Mouse (Mus musculus): ENCODE measurements around the gene Gm17490. TPM values are rescaled to one million over a fixed set of nuclear protein-coding genes. Genes with fewer than 3 reads are reported as not detected.

Gm17490 gene
- total RNA-seq (2021) = not detected
- long read RNA-seq, experiment 1 = 0 reads
- long read RNA-seq, experiment 2 = 0 reads

GRCm38 (mm10) chr2:11625890-11626289 is at the start of gene Gm17490:
Gene Gm17490 (minus strand): TSS chr2:11626264.
- intact Hi-C loops (cut with DNase I) = no loop called here
- no peak for TF ChIP-seq CTCF (IDR thresholded peaks at IDR 0.05)
- H3K27ac ChIP-seq = no peak within 1 kb of the TSS
- no peak within 1 kb of the TSS for H3K4me3 ChIP-seq
- no peak for DNase-seq (ENCODE audit: extremely low spot score in 1 of 2, low spot score in 2 of 2)

GRCm38 (mm10) chr2:11672144-11672543 is 46.1 kb upstream of the Gm17490 start:
- intact Hi-C loops (cut with DNase I) = no loop called here
- no peak overlapping the region for H3K27ac ChIP-seq
- no peak overlapping the region for H3K4me3 ChIP-seq
- no peak for DNase-seq (ENCODE audit: extremely low spot score in 1 of 2, low spot score in 2 of 2)
- TF ChIP-seq CTCF (IDR thresholded peaks at IDR 0.05) = peak; percentile 38

- TF ChIP-seq CTCF (IDR thresholded peaks at IDR 0.05) = no peak
- Histone ChIP-seq H3K4me3 (no peak overlapping the region), H3K27ac (no peak overlapping the region)
- no peak for DNase-seq (ENCODE audit: extremely low spot score in 1 of 2, low spot score in 2 of 2)
- intact Hi-C loops (cut with DNase I) = loop anchor here (2.0 kb wide), 1 partner anchor 21 kb away; no protein-coding TSS in a partner anchor
Observed at GRCm38 (mm10) chr2:11665326-11665725, 39.3 kb upstream of the Gm17490 start.

- Histone ChIP-seq H3K4me3 (no peak overlapping the region), H3K27ac (no peak overlapping the region)
- no peak for TF ChIP-seq CTCF (IDR thresholded peaks at IDR 0.05)
- intact Hi-C loops (cut with DNase I) = loop anchor here (1.0 to 2.0 kb wide), 2 partner anchors 22 to 62 kb away; no protein-coding TSS in a partner anchor
- DNase-seq (ENCODE audit: extremely low spot score in 1 of 2, low spot score in 2 of 2) = no peak
Observed at GRCm38 (mm10) chr2:11664806-11665205, 38.7 kb upstream of the Gm17490 start.

GRCm38 (mm10) chr2:11664367-11664766 is 38.3 kb upstream of the Gm17490 start:
- DNase-seq (ENCODE audit: extremely low spot score in 1 of 2, low spot score in 2 of 2) = peak; percentile 14 to 30
- peak; percentile 13; the same call in 1 of the 2 replicates for TF ChIP-seq CTCF (IDR thresholded peaks at IDR 0.05)
- Histone ChIP-seq H3K27ac (no peak overlapping the region), H3K4me3 (peak overlapping the region; percentile 39)
- intact Hi-C loops (cut with DNase I) = loop anchor here (1.0 to 2.0 kb wide), 2 partner anchors 22 to 61 kb away; no protein-coding TSS in a partner anchor

GRCm38 (mm10) chr2:11663961-11664360 is 37.9 kb upstream of the Gm17490 start:
- intact Hi-C loops (cut with DNase I) = loop anchor here (1.0 to 2.0 kb wide), 2 partner anchors 23 to 61 kb away; no protein-coding TSS in a partner anchor
- Histone ChIP-seq H3K4me3 (peak overlapping the region; percentile 39), H3K27ac (no peak overlapping the region)
- peak; percentile 75 for TF ChIP-seq CTCF (IDR thresholded peaks at IDR 0.05)
- DNase-seq (ENCODE audit: extremely low spot score in 1 of 2, low spot score in 2 of 2) = peak; percentile 83 to 85

GRCm38 (mm10) chr2:11662907-11663230 is 36.8 kb upstream of the Gm17490 start:
- intact Hi-C loops (cut with DNase I) = no loop called here
- TF ChIP-seq CTCF (IDR thresholded peaks at IDR 0.05) = no peak
- Histone ChIP-seq H3K27ac (no peak overlapping the region), H3K4me3 (no peak overlapping the region)
- DNase-seq (ENCODE audit: extremely low spot score in 1 of 2, low spot score in 2 of 2) = no peak

- H3K4me3 ChIP-seq = no peak overlapping the region
- no peak overlapping the region for H3K27ac ChIP-seq
- intact Hi-C loops (cut with DNase I) = no loop called here
- no peak for DNase-seq (ENCODE audit: extremely low spot score in 1 of 2, low spot score in 2 of 2)
- TF ChIP-seq CTCF (IDR thresholded peaks at IDR 0.05) = no peak
Observed at GRCm38 (mm10) chr2:11662143-11662906, 36.3 kb upstream of the Gm17490 start.

GRCm38 (mm10) chr2:11659263-11659662 is 33.2 kb upstream of the Gm17490 start:
- peak in 1 of 2 experiments; percentile 15 for DNase-seq (ENCODE audit: extremely low spot score in 1 of 2, low spot score in 2 of 2)
- no peak for TF ChIP-seq CTCF (IDR thresholded peaks at IDR 0.05)
- H3K27ac ChIP-seq = peak overlapping the region; percentile 50; the same call in 1 of the 2 replicates
- intact Hi-C loops (cut with DNase I) = no loop called here
- no peak overlapping the region for H3K4me3 ChIP-seq

- intact Hi-C loops (cut with DNase I) = no loop called here
- no peak for DNase-seq (ENCODE audit: extremely low spot score in 1 of 2, low spot score in 2 of 2)
- TF ChIP-seq CTCF (IDR thresholded peaks at IDR 0.05) = no peak
- Histone ChIP-seq H3K4me3 (no peak overlapping the region), H3K27ac (no peak overlapping the region)
Observed at GRCm38 (mm10) chr2:11657581-11657980, 31.5 kb upstream of the Gm17490 start.

GRCm38 (mm10) chr2:11654990-11655931 is 29.2 kb upstream of the Gm17490 start:
- no peak for TF ChIP-seq CTCF (IDR thresholded peaks at IDR 0.05)
- Histone ChIP-seq H3K4me3 (no peak overlapping the region), H3K27ac (peak overlapping the region; percentile 76)
- intact Hi-C loops (cut with DNase I) = no loop called here
- DNase-seq (ENCODE audit: extremely low spot score in 1 of 2, low spot score in 2 of 2) = peak in 1 of 2 experiments; percentile 11

GRCm38 (mm10) chr2:11653780-11654179 is 27.7 kb upstream of the Gm17490 start:
- no peak for TF ChIP-seq CTCF (IDR thresholded peaks at IDR 0.05)
- H3K4me3 ChIP-seq = no peak overlapping the region
- H3K27ac ChIP-seq = no peak overlapping the region
- intact Hi-C loops (cut with DNase I) = no loop called here
- no peak for DNase-seq (ENCODE audit: extremely low spot score in 1 of 2, low spot score in 2 of 2)

Data from left cerebral cortex, adult 2 months (tissue).